Mouse (Mus musculus): ENCODE data around the gene Cct3.
"Not testable (repeated sequence)": the region's sequence is repeated elsewhere in the genome, so short reads cannot be mapped to it uniquely, and the experiment has no call there.

The Cct3 gene

GRCm38 (mm10) chr3:88296561-88297318 is at the start of gene Cct3, which contains the start of gene Tsacc:
TSS of gene Cct3 (plus strand) at chr3:88297116.
TSS of gene Tsacc (minus strand) at chr3:88296999.
- DNase-seq = peak; percentile 97

- no peak for DNase-seq
Measured at GRCm38 (mm10) chr3:88247666-88248065, 49.2 kb upstream of the Cct3 start.

DNA sequence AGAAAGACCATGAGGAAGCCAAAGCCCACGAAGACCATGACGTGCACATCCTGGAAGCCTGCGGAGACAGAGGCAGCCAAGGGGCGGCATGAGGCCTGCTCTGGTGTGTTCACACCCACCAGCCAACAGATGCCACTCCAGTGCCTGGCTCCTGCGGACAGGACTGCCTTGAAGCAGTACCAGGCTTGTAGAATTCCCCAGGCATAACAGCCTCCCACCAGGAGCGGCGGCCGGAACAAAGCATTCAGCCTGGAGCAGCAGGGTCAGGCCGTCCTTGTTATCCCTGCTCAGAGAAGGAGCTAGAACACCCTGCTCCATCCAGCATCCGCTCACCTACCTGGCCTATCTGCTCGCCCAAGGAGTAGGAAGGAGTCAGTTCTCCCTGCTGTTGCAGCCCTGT is 48.5 kb upstream of the Cct3 start:
- no peak for DNase-seq

DNA sequence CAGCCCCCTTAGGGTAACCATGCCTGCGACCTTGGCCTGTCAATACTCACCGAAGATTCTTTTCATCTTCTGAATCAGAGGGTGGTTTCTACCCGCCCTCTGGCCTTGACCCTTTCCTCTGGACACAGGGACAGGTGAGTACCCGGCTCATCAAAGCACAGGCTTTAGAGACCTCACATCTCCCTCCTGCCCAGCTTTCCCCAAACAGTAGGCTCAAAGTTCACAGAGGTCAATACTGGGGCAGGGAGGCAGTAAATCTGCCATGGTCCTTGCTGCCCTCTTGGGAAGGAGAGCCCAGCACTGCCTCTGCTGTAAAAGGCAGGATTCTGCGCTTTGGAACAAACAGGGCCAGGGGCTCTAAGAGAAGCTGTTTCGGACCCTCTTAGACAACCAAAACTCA is 44.2 kb upstream of the Cct3 start:
- no peak for DNase-seq

DNA sequence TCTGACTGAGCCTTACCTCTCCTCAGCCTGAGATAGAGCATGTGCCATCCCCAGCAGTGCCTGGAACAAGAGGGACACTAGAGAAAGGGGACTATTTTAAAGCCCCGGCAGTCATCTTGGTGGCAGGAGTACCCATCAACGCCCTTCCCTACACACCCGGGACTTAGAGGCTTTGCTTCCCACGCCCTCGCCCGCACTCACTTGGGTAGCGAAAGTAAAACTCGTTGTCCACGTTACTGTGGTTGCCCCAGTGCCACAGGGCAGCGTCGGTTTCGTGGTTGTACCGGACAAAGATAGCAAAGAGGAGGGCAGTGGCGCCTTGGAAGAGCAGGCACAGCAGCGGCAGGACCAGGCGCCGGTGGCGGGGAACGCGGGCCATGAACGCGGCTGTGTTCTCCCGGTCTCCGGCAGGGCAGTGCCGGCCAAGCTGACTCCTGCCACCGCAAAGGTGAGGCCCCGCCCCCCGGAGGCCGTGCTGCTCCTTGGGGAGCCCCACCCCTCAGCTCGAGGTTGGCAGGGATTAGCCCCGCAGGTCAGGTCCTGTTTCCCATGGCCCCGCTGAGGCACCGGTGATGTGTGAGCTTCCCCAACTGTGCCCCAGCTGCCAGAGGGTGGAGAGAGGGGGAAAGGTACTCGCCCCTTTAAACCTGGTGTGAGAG is 42.5 kb upstream of the Cct3 start, which contains the start of gene Rhbg:
TSS of gene Rhbg (minus strand) at position 442 of the 659 bp plus-strand sequence.
- DNase-seq = peak; percentile 72

- no peak for DNase-seq
Measured at GRCm38 (mm10) chr3:88255950-88256349, 41.0 kb upstream of the Cct3 start.

- DNase-seq = no peak
Measured at GRCm38 (mm10) chr3:88256382-88256781, 40.5 kb upstream of the Cct3 start.

DNA sequence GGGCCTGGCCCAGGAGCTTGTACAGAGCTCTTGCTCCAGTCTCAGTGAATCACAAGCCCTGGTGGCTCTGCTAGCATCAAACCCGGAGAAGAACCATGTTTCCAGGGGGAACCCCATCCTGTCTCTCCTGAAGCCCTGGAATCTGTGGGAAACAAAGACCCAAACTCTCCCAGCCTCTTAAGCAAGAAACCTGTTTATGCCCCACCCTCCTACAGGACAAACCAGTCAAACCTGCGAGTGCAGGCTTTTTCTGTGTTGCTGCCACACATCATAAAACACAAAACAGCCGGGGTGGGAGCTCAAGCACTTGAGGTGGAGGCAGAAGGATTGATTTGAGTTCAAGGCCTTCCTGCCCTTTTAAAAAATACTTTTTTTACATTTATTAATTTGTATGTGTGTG is 34.6 kb upstream of the Cct3 start:
- DNase-seq = no peak

- not testable (repeated sequence) for DNase-seq
Measured at GRCm38 (mm10) chr3:88268014-88268413, 28.9 kb upstream of the Cct3 start.

DNA sequence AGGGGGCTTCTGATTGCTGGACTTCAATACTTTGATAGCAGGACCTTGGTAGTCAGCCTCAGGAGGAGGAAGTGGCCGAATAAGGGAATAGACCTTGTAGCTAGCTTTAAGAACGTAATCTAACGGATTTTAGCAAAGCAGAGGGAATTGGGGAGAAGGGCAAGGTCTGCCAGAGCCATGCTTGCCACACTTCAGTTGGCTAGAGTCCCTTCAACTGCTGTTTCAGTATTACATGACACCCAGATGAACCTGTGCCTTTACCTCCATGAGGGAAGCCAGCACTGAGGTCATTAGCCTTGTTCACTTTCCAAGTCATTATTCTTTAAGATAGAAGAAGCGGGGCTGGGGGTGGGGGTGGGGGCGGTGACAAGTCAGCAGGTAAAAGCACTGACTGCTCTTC is 27.9 kb upstream of the Cct3 start:
- no peak for DNase-seq

GRCm38 (mm10) chr3:88271298-88271697 is 25.6 kb upstream of the Cct3 start:
- not testable (repeated sequence) for DNase-seq

GRCm38 (mm10) chr3:88271859-88272258 is 25.1 kb upstream of the Cct3 start:
- no peak for DNase-seq

- DNase-seq = no peak
Measured at GRCm38 (mm10) chr3:88274002-88274401, 22.9 kb upstream of the Cct3 start.

DNA sequence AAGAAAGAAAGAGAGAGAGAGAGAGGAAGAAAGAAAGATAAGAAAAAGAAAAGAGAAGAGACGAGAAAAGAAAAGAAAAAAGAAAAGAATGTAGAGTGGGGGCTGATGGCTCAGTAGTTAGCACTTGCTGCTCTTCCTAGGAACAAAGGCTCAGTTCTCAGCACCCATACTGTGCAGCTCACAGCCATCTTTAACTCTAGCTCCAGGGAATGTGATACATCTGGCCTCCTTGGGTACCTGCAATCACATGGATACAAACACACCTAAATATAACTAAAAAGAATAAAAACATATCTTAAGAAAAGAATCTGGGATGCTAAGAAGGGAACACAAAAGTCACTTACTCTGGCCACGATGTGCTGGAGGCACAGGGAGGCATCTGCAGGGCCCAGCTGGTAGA is 20.8 kb upstream of the Cct3 start:
- DNase-seq = no peak

- DNase-seq = peak; percentile 26 to 47
Measured at GRCm38 (mm10) chr3:88276529-88277143, 20.3 kb upstream of the Cct3 start.

DNA sequence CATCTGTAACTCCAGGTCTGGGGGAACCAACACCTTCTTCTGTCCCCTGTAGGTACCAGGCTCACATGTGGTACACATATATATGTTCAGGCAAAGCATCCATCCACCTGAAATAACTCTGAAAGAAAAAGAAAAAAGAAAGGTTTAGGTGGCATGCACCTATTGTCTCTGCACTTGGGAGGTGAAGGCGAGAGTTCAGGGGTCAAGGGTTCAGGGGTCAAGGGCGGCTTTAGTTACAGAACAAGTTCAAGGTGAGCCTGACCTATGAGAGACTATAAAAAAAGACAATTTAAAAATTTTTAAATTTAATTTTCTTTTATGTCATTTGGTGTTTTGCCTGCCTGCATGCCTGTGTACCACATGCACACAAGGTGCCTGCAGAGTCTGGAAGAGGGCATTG is 16.9 kb upstream of the Cct3 start:
- no peak for DNase-seq

GRCm38 (mm10) chr3:88281141-88281916 is 15.6 kb upstream of the Cct3 start:
- not testable (repeated sequence) for DNase-seq

DNA sequence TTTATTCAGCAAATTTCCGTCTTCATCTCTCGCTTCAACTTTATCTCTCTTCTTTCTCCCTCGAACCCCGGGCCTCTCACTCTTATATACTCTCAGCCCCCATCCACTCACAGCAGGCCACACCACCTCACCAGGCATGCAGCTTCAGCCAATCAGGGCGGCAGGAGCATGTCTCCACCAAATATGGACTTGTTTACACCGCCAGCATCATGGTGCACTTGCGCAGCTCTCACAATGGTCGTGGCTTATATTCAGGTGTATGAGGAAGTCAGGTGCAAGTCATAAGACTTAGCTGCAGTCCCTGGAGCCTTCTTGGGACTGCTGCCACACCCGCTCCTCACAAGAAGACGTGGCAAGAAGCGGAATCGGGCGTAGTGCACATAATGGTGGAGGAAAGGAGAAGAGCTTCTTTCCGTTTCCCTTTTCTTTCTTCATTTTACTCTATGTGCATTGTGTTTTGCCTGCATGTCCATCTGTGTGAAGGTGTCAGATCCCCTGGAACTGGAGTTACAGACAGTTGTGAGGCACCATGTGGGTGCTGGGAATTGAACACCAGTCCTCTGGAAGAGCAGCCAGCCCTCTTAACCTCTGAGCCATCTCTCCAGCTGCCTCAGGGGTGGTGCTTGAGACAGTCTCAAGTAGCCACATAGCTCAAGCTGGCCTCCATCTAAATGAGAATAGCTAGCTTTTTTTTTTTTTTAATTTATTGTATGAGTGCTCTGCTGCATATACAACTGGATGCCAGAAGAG is 11.9 kb upstream of the Cct3 start:
- DNase-seq = not testable (repeated sequence)

DNA sequence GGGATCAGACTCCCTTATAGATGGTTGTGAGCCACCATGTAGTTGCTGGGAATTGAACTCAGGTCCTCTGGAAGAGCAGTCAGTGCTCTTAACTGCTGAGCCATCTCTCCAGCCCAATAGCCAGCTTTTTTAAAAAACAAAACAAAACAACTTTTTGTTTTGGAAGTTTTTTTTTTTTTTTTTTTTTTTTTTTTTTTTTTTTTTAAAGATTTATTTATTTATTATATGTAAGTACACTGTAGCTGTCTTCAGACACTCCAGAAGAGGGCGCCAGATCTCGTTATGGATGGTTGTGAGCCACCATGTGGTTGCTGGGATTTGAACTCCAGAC is 11.4 kb upstream of the Cct3 start:
- not testable (repeated sequence) for DNase-seq

GRCm38 (mm10) chr3:88287110-88287509 is 9.8 kb upstream of the Cct3 start, which contains the start of gene Gm38392:
TSS of gene Gm38392 (minus strand) at chr3:88287210.
- no peak for DNase-seq

GRCm38 (mm10) chr3:88288133-88288713 is 8.7 kb upstream of the Cct3 start:
- DNase-seq = not testable (repeated sequence)

GRCm38 (mm10) chr3:88291970-88292369 is 4.9 kb upstream of the Cct3 start:
- DNase-seq = peak; percentile 14 to 27
